Mouse (Mus musculus) neural tube, embryonic 14.5 days (tissue): ENCODE measurements around the gene Gm21083. TPM values are rescaled to one million over a fixed set of nuclear protein-coding genes. Genes with fewer than 3 reads are reported as not detected.
"Not testable (repeated sequence)": the region's sequence is repeated elsewhere in the genome, so short reads cannot be mapped to it uniquely, and the experiment has no call there.

Source experiments
- ATAC-seq: fragments of 200-750 bp; cut with Nextera tagmentation; 2 replicates; pipeline ENCODE4 v1.8.0; 2017; ENCODE audit warnings: low read depth, mild to moderate bottlenecking, moderate TSS enrichment, moderate library complexity
- H3K27ac ChIP-seq: fragments of 300-500 bp; sonication (generic); 2 replicates; pipeline ENCODE4 v1.5.1; 2014; ENCODE audit warnings: low read depth, mild to moderate bottlenecking, control low read depth, low read length, moderate library complexity, mixed read lengths
- H3K27me3 ChIP-seq: fragments of 300-500 bp; sonication (generic); 2 replicates; pipeline ENCODE4 v1.6.1; 2014; ENCODE audit warnings: low read length; ENCODE audit not compliant: control insufficient read depth, insufficient read depth
- H3K36me3 ChIP-seq: fragments of 300-500 bp; sonication (generic); 2 replicates; pipeline ENCODE4 v1.6.1; 2014; ENCODE audit warnings: low read length, mixed read lengths; ENCODE audit not compliant: control insufficient read depth, insufficient read depth
- H3K4me1 ChIP-seq: fragments of 300-500 bp; sonication (generic); 2 replicates; pipeline ENCODE4 v1.6.1; 2014; ENCODE audit warnings: low read length; ENCODE audit not compliant: control insufficient read depth, insufficient read depth
- H3K4me2 ChIP-seq: fragments of 300-500 bp; sonication (generic); 2 replicates; pipeline ENCODE4 v1.6.1; 2014; ENCODE audit warnings: mild to moderate bottlenecking, low read depth, low read length, control low read depth
- H3K4me3 ChIP-seq: fragments of 300-500 bp; sonication (generic); 2 replicates; pipeline ENCODE4 v1.5.1; 2014; ENCODE audit warnings: low read depth, low read length, control low read depth, mixed read lengths
- H3K9ac ChIP-seq: fragments of 300-500 bp; sonication (generic); replicated peaks from 2 replicates; pipeline ENCODE4 v1.6.1; 2014; ENCODE audit warnings: low read depth, mild to moderate bottlenecking, control low read depth, low read length, mixed read lengths
- H3K9me3 ChIP-seq: fragments of 300-500 bp; sonication (generic); 2 replicates; pipeline ENCODE4 v1.6.1; 2016; ENCODE audit warnings: low read length; ENCODE audit not compliant: control insufficient read depth
- WGBS: fragments of 180-500 bp; shearing (Covaris S2); extraction: QIAGEN DNeasy Blood & Tissue Kit; methylation state at CpG from one replicate; pipeline ENCODE4 v1.1.7; 2014; 5-methylcytosine and 5-hydroxymethylcytosine counted together
- polyA plus RNA-seq: library from polyadenylated mRNA; unstranded; fragments of >200 nt; fragmentation: Nextera tagmentation; extraction: Ambion mirVana; gene quantifications from 2 replicates; pipeline ENCODE4 v1.2.1, GENCODE M21; 2014

The Gm21083 gene
- polyA plus RNA-seq, 1 experiment from 2014 or later: not detected

GRCm38 (mm10) chr5:15606677-15607076, 29.5 kb downstream of the Gm21083 start:
- peak; percentile 46; the same call in 1 of the 2 replicates for ATAC-seq
- H3K27ac ChIP-seq, H3K4me2 ChIP-seq, H3K36me3 ChIP-seq, H3K4me3 ChIP-seq, H3K4me1 ChIP-seq, H3K9ac ChIP-seq, H3K27me3 ChIP-seq, H3K9me3 ChIP-seq: not testable (repeated sequence)
- 73% methylated on average over 6 of the region's 6 CpGs for WGBS

DNA sequence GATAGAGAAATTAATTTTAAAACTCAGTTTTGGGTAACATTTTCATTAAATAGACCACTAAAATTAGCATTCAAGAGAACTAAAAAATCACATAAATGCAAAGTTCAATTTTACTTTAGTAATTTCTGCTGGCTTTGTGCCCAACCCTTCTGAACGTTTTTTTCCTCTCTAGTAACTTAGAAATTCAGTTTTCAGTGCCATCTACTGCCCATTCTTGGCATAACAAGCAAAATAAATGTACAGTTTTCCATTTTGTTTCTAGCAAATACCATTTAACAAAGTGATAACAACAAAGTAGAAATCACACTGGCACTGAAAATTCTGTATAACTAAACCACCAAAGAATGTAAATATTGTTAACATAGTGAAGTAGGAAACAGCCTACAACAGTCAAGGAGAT, 33.6 kb downstream of the Gm21083 start:
- ATAC-seq, H3K27ac ChIP-seq, H3K9ac ChIP-seq, H3K4me2 ChIP-seq, H3K4me1 ChIP-seq, H3K9me3 ChIP-seq, H3K27me3 ChIP-seq, H3K4me3 ChIP-seq, H3K36me3 ChIP-seq: not testable (repeated sequence)
- 3% methylated on average over 1 of the region's 1 CpGs for WGBS

- not testable (repeated sequence) for H3K9me3 ChIP-seq, ATAC-seq, H3K36me3 ChIP-seq, H3K27ac ChIP-seq, H3K4me3 ChIP-seq, H3K27me3 ChIP-seq, H3K4me1 ChIP-seq, H3K4me2 ChIP-seq, H3K9ac ChIP-seq
- WGBS: 71% methylated on average over 3 of the region's 3 CpGs
These were observed 39.1 kb downstream of the Gm21083 start for GRCm38 (mm10) chr5:15616195-15616594.

- H3K27me3 ChIP-seq, H3K4me1 ChIP-seq, H3K9ac ChIP-seq, ATAC-seq, H3K9me3 ChIP-seq, H3K27ac ChIP-seq, H3K36me3 ChIP-seq, H3K4me2 ChIP-seq, H3K4me3 ChIP-seq: not testable (repeated sequence)
- WGBS: 64% methylated on average over 1 of the region's 1 CpGs
These were observed 41.6 kb downstream of the Gm21083 start, which contains the start of gene Speer4d for GRCm38 (mm10) chr5:15618764-15619163. Speer4d (plus strand) TSS chr5:15619064.

DNA sequence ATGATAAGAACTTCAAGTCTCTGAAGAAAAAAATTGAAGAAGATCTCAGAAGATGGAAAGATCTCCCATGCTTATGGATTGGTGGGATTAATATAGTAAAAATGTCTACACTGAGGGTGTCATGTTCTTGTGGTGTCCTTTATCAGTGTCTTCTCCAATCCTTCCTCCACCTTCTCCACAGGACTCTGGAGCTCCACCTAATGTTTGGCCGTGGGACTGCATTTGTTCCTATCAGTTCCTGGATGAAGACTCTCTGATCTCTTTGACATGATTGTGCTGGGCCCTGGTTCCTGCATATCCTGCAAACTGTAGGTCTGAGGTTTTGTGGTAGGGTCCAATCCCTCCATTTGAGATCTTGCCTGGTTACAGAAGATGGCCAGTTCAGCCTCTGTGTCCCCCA, 51.0 kb downstream of the Gm21083 start:
- not testable (repeated sequence) for H3K9ac ChIP-seq

GRCm38 (mm10) chr5:15630068-15630467, 52.9 kb downstream of the Gm21083 start:
- H3K4me3 ChIP-seq, H3K4me1 ChIP-seq, H3K27me3 ChIP-seq, H3K27ac ChIP-seq, H3K9me3 ChIP-seq, H3K36me3 ChIP-seq, H3K9ac ChIP-seq, H3K4me2 ChIP-seq, ATAC-seq: not testable (repeated sequence)
- WGBS: 26% methylated on average over 5 of the region's 5 CpGs

More for the DNA sequence above, 51.0 kb downstream of the Gm21083 start:
- not testable (repeated sequence) for H3K27ac ChIP-seq, ATAC-seq, H3K36me3 ChIP-seq, H3K4me2 ChIP-seq, H3K4me3 ChIP-seq, H3K27me3 ChIP-seq, H3K9me3 ChIP-seq, H3K4me1 ChIP-seq
- 28% methylated on average over 1 of the region's 1 CpGs for WGBS

Other genes starting within 250 kb of the Gm21083 start
- not detected in 2 replicates for gene Gm21149, start 100.8 kb upstream of the Gm21083 start, polyA plus RNA-seq
- not detected in 2 replicates for gene Gm21190, start 48.1 kb upstream of the Gm21083 start, polyA plus RNA-seq
- gene Speer4d, start 41.7 kb downstream of the Gm21083 start, polyA plus RNA-seq: not detected in 2 replicates
- gene 4930572O03Rik, start 79.7 kb downstream of the Gm21083 start, polyA plus RNA-seq: not detected in 2 replicates
- gene Speer4c, start 136.9 kb downstream of the Gm21083 start, polyA plus RNA-seq: not detected in 2 replicates